Mouse (Mus musculus) neutrophil, adult 5-6 weeks (primary cell): ENCODE measurements around the gene Vdr. TPM values are rescaled to one million over a fixed set of nuclear protein-coding genes. Genes with fewer than 3 reads are reported as not detected.
"Not testable (repeated sequence)": the region's sequence is repeated elsewhere in the genome, so short reads cannot be mapped to it uniquely, and the experiment has no call there.

Experiments
- ATAC-seq: fragments of 151-379, 151-347 bp; 2 replicates; pipeline ENCODE4 v1.8.0; 2017; ENCODE audit warnings: mild to moderate bottlenecking, moderate TSS enrichment; ENCODE audit not compliant: insufficient number of reproducible peaks, poor library complexity, low FRiP score, severe bottlenecking; ENCODE audit errors: extremely low read depth
- total RNA-seq: library from RNA; stranded (forward); fragments of 200-1000 nt; gene quantifications from 2 replicates; pipeline ENCODE4 v1.2.3, GENCODE M21; 2017

The Vdr gene
- total RNA-seq, 1 experiment from 2014 or later, result 0.23 TPM

DNA sequence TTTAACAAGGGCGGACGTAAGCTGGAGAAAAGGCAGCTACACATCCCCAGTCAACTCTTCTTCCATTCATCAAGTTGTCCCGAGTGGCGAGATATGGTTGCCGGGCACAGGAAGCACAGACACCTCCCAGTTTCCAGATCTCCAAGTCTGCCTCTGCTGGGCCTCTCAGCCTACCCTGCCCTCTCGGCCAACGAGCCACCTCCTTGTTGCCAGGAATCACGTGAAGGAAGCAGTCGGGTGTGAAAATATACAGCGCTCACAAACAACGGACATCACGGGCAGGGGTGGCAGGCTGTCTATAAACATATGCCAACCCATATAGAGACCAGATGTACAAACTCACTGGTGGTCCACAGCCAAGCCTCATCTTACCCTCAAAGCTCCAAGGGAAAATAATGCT lies 14.6 kb downstream of the Vdr start:
- no peak for ATAC-seq

DNA sequence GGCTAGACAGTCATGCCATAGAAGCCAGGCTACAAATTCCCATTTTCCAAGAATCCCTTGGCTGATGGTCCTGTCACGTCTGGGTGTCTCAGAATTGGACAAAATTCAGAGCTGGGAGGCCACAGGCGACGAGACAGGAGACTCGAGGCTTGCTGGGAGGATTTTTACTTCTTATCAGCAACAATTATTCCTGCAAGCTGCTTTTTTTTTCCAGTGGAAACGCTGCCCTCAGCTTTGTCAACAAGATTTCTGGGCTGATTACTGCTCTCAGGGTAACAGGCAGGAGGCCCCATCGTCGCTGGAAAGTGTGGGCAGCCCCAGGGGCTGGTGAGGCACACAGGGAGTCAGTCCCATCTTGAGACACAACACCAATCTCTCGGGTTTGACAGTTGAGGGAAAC lies 17.9 kb downstream of the Vdr start:
- ATAC-seq, result no peak

DNA sequence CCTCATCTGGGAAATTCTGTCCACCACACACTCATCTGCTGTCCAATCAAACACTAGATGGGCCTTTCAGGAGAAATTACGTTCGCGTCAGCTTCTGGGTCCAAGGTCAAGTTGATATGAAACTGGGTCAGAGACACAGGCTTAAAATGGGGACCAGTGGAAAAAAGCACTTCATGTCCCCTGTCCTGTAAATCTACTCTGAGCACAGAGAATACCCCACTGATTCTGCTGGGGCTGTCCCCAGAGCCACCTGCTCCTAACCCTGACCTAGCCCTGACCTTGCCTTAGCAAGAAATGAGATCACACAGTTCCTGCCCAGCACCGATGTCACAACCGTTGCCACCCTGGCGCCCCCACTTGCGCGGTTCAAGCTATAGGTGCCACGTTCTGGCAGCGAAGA lies 20.0 kb downstream of the Vdr start:
- no peak for ATAC-seq

DNA sequence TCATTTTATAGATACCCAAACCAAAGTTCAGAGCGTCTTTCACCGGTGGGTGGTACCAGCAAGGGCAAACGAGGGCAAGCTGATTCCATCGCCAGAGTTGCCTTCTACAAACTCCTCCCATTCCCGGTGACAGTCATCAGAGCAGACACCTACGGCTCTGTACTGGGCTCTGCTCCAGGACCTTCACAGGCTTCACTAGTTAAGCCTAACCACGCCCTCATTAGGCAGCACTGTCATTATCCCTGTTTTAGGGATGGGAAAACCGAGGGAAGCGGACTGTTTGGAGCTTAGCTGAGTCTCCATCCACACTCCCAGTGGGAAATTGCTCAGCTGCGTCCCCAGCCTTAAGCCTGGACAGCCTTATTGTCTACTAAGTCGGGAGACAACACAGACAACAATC lies 20.4 kb downstream of the Vdr start:
- no peak for ATAC-seq

DNA sequence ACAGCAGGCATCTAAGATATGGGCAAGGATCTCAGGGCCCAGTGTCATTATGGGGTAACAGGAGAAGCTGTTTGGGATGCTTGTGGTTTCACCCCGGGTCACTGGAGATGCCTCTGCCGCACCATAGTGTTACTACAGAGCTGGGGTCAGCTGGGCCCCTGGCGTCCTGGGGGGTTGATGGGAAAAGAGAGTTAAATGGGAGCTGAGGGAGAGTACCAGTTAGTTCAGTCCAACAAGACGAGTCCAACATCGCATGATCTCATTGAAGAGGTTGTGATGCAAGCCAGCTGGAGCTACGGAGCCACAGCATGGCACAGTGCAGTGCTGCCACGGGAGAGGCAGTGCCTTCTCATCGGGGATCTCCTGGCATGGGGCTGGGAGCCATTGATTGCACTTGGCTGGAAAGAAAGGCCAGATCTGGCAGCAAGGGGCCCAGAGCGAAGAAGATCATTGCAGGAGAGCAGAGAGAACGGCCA lies 22.9 kb downstream of the Vdr start:
- no peak for ATAC-seq

DNA sequence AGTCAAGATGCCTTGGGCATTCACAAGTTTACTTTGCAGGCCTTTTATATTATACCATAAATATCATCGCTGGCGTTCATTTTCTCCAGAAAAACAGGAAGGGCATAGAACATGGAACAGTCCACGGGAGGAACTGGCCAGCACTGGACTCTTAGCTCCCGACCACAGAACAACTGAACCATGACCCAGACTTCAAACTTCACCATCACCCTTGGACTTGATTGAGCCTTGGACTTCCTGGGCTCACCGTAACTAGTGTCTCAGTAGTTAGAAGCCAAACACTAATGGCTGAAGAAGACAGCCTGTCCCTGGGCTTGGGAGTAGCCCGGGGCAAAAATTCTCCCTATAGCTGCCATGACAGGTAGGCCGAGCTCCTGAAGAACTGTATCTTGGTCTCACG lies 29.0 kb downstream of the Vdr start:
- ATAC-seq, result no peak

DNA sequence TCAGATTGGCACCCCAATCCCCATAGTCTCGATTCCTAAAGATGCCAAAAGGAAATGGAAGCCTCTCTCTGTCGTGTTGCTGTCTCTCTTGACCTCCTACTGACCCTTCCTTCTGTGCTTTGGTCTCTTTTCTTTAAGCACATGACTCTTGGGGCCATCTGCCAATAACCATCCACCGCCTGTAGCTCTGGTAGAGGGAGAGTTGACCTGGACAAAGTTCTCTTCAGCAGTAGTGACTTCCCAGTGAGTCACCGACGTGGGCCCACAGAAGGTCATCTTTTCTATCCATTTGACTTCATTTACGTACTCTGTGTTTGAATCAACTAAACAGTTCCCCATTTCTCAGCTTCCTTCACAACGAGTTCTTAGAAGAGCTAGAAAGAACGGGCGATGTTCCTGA lies 30.0 kb downstream of the Vdr start:
- no peak for ATAC-seq

DNA sequence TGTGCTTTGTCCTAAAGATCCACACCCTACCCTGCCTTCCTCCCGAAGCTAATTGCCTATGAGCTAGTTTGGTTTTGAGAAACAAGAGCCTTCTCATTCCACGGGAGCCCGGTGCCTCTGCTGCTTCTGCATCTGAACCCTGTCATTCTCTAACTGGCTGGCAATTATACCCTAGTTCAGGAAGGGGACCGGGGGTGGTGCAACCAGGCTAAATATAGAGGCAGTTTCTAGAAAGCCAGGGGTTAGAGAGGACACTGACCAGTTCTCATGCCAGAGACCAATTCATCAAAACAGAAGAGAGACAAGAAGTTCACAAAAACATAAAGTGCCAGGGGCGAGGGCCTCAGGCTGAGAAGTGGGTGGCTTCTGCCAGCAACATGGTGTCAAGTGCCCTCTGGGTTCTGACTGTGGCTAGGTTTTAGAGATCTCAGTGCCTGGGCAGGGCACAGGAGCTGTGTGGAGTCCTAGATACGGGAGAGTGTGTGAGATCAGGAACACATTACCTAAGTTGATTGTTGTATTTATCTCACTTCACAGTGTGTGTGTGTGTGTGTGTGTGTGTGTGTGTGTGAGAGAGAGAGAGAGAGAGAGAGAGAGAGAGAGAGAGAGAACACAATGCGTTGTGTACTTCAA lies 31.6 kb downstream of the Vdr start:
- no peak for ATAC-seq

DNA sequence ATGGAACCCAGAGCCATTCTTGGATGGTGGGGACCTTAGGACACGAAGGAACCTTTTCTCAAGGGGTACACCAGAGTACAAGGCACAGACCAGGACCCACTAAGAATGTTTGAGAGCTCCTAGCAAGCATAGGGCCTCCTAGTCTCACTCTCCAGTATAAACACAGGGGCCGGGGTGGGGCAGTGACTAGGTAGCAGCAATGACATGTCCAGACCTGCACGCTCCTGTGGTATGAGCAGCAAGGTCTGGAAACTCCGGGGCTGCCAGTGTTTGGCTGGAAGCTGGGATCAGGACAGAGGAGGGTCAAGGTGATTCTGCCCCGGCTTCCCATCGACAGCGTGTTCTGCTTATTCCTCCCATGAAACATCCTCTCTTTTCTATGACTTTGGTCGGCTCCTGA lies 34.6 kb downstream of the Vdr start:
- no peak for ATAC-seq

DNA sequence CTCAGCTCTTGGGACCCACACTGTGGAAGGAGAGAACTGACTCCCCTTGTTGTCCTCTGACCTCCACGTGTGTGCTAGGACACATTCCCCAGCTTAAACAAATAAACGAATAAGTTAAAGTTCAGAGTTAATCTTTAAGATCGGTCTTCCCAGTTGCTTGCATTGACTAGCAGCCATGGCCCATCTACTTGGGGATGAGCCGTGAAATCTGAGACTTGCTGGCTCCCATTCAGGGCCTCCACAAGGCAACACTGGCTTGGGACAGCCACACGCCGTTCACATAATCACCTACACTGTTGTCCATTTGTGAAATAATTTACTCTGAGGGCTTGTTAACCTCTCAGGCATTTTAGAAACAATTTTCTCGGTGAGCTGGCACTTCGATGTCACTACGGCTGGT lies 36.7 kb downstream of the Vdr start:
- no peak for ATAC-seq

DNA sequence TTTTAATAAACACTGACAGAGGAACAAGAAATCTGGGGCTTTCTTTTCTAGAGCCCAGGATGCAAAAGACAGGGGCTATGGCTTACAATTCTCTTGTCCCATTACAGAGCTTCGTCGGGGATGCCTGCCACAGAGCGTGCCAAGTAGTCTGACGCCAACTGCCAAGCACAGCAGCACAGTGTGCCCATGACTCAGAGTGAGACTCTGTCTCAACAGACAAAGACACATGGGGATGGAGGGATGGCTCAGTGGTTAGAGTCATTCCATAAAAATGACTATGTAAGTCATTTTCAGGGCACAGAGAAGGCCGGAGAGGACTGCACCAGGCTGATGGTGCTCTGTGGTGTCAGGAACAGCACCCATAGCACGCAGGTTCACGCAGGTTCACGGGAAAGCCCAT lies 38.3 kb downstream of the Vdr start:
- no peak for ATAC-seq

DNA sequence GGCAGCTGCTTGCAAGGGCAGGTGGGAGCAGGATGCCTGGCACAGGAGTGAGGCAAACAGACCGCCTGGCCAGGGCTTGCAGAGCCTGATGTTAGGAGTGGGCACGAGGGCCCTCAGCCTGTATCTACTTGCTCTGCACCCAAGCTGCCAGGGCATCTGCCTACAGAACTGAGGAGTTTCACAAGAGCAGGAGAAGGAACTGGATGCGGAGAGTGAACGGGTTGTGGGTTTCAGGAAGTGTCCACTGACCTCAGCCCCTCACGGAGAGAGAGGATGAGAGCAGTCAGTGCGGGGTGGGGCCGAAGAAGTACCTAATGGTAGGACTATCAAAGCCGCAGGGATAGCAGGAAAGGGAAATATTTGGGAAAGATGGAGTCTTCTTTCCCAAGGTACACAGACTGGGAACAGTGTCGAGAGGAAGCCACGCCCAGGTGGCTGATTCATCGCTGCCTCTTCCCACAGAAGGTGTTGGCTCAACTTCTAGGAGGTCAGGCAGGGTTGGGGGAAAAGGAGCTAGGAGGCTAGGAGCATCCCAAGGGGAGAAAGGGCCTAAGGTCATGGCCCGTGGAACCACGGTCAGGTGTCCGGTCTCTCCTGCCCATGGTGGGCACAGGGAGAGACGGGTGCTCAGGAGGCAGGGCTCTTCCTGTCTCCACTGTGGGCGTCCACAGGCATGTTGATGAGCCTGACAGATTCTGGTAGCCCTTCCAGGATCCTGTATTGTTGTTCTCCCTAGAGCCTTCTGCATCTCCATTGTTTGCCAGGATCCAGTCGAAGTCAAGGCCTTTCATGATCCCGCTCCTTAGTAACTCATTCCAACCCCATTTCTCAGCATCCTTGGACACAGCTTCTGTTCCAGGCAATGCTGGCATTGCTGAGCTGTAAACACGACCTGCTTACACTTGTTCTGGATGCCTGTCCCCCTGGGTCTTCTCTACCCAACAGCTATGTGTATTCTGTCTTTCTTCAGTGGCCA lies 39.1 kb downstream of the Vdr start:
- no peak for ATAC-seq

DNA sequence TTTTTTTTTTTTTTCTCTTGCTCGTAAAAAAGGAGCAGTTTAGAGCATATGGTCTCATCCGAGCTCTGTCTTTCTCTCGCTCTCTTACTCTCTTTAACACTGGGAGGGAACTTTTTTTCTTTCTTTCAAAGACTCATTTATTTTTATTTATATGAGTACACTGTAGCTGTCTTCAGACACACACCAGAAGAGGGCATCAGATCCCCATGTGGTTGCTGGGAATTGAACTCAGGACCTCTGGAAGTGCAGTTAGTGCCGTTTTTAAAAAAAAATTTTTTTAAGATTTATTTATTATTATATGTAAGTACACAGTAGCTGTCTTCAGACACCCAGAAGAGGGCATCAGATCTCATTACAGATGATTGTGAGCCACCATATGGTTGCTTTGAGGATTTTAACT lies 40.3 kb downstream of the Vdr start:
- not testable (repeated sequence) for ATAC-seq

DNA sequence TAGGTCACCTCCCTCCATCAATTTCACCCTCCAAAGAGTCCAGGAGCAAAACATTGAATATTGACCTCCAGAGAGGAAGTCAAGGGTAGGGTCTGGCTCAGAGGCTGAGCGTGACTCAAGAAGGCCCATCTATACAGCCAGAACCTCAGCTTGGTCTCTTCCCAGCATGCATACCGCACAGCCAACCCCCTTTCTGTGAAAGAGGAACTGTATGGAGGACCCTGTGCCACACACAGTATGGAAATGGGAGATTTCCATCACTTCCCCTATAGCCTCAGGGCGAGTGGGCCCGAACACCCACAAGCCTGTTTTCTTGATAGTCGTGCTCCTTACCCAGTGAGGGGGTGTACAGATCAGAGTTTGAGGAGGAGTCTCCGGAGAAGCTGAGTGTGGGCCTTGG lies 41.4 kb downstream of the Vdr start:
- ATAC-seq, result no peak

DNA sequence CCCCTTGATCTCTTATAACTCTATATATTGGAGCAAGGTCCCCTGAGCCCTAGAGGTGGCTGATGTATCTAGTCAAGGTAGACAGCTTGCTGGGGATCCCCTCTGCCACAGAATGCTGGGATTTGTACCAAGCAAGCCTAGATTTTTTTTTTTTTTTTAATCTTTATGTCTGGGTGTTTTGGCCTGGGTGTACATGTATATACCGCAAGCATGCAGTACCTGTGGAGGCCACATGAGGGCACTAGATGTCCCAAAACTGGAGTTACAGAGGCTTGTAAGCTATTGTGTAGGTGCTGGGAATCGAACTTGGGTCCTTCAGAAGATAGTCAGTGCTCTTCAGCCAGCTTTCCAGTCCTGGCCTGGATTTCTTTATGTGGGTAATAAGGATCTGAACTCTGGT lies 44.4 kb downstream of the Vdr start:
- ATAC-seq, result no peak

DNA sequence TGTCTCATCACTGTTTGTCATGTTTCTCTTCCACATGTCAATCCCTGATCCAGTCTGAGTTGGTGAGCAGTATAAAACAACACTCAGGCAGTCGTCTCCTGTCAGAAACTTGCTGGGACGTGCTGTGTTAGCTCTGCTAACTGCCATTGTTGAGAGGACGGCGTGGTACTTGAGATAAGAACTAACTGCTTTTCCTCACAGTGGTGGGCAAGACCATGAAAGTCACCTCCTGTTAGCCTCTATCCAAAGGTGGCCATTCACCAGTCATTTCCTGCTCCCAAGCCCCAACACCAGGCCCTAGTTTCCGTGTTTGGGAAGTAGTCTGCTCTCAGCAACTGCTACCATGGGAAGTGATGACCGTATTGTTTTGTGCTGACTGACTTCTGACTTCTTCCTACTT lies 45.3 kb downstream of the Vdr start:
- no peak for ATAC-seq

DNA sequence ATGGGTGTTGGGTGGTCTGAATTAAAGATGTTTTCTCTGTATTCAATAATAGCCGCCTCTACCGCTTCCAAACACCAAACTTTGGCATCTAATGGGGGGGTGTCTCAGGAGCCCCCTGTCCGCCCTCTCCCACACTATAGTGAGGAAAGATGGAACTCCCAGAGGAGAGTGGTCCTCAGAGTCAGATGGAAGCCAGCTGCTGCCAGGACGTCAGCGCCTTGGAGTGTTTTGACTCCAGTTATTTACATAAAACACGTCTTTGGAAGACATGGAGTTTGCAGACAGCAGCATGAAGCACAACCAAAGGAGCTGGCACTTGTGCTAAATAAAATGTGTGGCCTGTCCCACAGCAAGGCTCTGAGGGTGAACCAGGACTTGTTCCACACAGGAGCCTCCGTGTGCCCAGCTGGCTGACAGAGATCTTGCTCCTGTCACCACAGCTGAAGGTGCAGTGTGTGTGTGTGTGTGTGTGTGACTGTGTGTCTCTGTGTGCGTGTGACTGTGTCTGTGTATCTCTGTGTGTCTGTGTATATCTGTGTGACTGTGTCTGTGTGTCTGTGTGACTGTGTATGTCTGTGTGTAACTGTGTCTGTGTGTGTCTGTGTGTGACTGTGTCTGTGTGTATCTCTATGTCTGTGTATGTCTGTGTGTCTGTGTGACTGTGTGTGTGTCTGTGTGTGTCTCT lies 45.9 kb downstream of the Vdr start:
- no peak for ATAC-seq

DNA sequence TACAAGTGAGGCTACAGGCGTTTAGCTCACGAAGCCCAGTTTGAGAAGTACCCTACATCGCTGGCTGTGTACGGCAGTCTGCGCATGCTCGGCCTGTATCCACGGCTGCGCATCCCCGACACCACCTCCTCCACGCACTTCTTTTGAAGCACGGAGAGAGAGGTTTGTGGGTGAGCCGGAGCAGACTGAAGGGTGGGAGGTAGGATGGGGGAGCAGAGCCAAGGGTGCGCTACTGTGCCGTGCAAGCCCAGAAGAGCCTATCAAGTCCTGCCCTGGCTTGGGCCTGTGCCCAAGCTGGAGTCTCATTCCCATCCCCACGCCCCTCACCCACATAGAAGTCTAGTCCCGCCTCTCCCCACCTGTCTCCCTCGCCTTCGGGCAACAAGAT lies 46.9 kb downstream of the Vdr start:
- ATAC-seq, result no peak

DNA sequence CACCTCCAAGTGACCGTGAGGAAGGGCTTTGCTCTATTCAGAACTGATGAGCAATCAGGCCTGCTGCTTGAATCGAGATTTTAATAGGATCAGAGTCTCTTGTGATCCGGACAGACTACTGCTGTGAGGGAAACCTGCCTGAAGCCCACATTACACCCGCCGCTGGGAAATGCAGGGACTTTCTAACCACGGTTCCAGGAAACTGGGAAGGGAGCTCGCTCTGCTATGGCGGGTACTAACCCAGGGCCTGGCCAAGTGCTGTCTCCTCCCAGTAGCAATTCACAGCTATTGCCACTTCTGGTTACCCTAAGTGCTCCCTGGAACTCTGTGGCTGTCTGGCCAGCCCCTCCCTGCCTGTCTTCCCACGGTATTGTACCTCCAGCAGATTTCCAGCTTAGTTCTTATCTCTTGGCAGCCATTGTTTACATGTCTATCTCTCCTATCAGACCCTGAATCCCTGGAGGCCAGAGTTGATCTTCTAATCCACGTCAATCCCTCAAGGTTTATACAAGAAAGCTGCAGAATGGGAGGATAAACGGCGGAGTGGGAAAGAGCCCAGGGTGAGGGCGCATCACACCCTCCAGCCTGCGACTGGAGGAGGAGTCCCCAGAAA lies 47.4 kb downstream of the Vdr start:
- ATAC-seq, result no peak
